Mouse (Mus musculus): ENCODE results near the gene Selplg. TPM values are rescaled to one million over a fixed set of nuclear protein-coding genes. Genes with fewer than 3 reads are reported as not detected.

Selplg gene
- total and polyA plus RNA-seq, 3 experiments = 3.4 to 14.1 (median 4.5) TPM

GRCm38 (mm10) chr5:113796401-113797148 is 35.9 kb downstream of the Selplg start:
- DNase-seq = no peak
- H3K4me3 ChIP-seq = no peak overlapping the region
- no peak for TF ChIP-seq EP300 (IDR thresholded peaks at IDR 0.05; ENCODE audit: insufficient read depth, low read depth, low read length)
- TF ChIP-seq POLR2A (IDR thresholded peaks at IDR 0.05; ENCODE audit: insufficient read depth, low read depth, low read length) = no peak
- TF ChIP-seq CTCF (IDR thresholded peaks at IDR 0.05) = no peak
- intact Hi-C loops (cut with DNase I) = no loop called here
- no peaks in the 10 kb centered on the region for H3K36me3 ChIP-seq (ENCODE audit: control insufficient read depth, insufficient read depth, low read length)
- H3K79me2 ChIP-seq (replicated peaks; ENCODE audit: control insufficient read depth, insufficient read depth, low read length) = no peaks in the 10 kb centered on the region
- H3K27me3 ChIP-seq (ENCODE audit: control insufficient read depth, insufficient read depth, low read length) = no peaks in the 10 kb centered on the region
- H3K27ac ChIP-seq = no peak overlapping the region
- H3K4me1 ChIP-seq (ENCODE audit: control insufficient read depth, insufficient read depth, low read length) = peaks cover 1% of the 10 kb centered on the region; the same call in 1 of the 2 replicates
- WGBS = 12% methylated on average over 13 of the region's 13 CpGs
- no peak overlapping the region for H3K9ac ChIP-seq (ENCODE audit: low read depth, low read length)

- Histone ChIP-seq H3K79me2 (replicated peaks; ENCODE audit: control insufficient read depth, insufficient read depth, low read length) (no peaks in the 10 kb centered on the region), H3K27ac (no peak overlapping the region), H3K4me3 (no peak overlapping the region), H3K36me3 (ENCODE audit: control insufficient read depth, insufficient read depth, low read length) (no peaks in the 10 kb centered on the region), H3K4me1 (ENCODE audit: control insufficient read depth, insufficient read depth, low read length) (peaks cover 1% of the 10 kb centered on the region; the same call in 1 of the 2 replicates), H3K27me3 (ENCODE audit: control insufficient read depth, insufficient read depth, low read length) (no peaks in the 10 kb centered on the region), H3K9ac (ENCODE audit: low read depth, low read length) (no peak overlapping the region)
- 64% methylated on average over 16 of the region's 16 CpGs for WGBS
- TF ChIP-seq POLR2A (IDR thresholded peaks at IDR 0.05; ENCODE audit: insufficient read depth, low read depth, low read length) (no peak), EP300 (IDR thresholded peaks at IDR 0.05; ENCODE audit: insufficient read depth, low read depth, low read length) (no peak), CTCF (IDR thresholded peaks at IDR 0.05) (no peak)
- DNase-seq = no peak
- intact Hi-C loops (cut with DNase I) = no loop called here
These were observed 41.0 kb downstream of the Selplg start for GRCm38 (mm10) chr5:113791197-113792095.

GRCm38 (mm10) chr5:113790453-113791196 is 41.8 kb downstream of the Selplg start:
- H3K36me3 ChIP-seq (ENCODE audit: control insufficient read depth, insufficient read depth, low read length) = no peaks in the 10 kb centered on the region
- intact Hi-C loops (cut with DNase I) = no loop called here
- no peak overlapping the region for H3K27ac ChIP-seq
- TF ChIP-seq CTCF (IDR thresholded peaks at IDR 0.05) (no peak), POLR2A (IDR thresholded peaks at IDR 0.05; ENCODE audit: insufficient read depth, low read depth, low read length) (no peak)
- H3K27me3 ChIP-seq (ENCODE audit: control insufficient read depth, insufficient read depth, low read length) = no peaks in the 10 kb centered on the region
- no peak for DNase-seq
- H3K9ac ChIP-seq (ENCODE audit: low read depth, low read length) = no peak overlapping the region
- no peaks in the 10 kb centered on the region for H3K79me2 ChIP-seq (replicated peaks; ENCODE audit: control insufficient read depth, insufficient read depth, low read length)
- no peak overlapping the region for H3K4me3 ChIP-seq
- H3K4me1 ChIP-seq (ENCODE audit: control insufficient read depth, insufficient read depth, low read length) = peaks cover 1% of the 10 kb centered on the region; the same call in 1 of the 2 replicates
- WGBS = 52% methylated on average over 11 of the region's 11 CpGs

- no peaks in the 10 kb centered on the region for H3K36me3 ChIP-seq (ENCODE audit: control insufficient read depth, insufficient read depth, low read length)
- H3K27ac ChIP-seq = no peak overlapping the region
- no peak for DNase-seq
- no peaks in the 10 kb centered on the region for H3K79me2 ChIP-seq (replicated peaks; ENCODE audit: control insufficient read depth, insufficient read depth, low read length)
- H3K9ac ChIP-seq (ENCODE audit: low read depth, low read length) = no peak overlapping the region
- 50% methylated on average over 7 of the region's 7 CpGs for WGBS
- no peaks in the 10 kb centered on the region for H3K27me3 ChIP-seq (ENCODE audit: control insufficient read depth, insufficient read depth, low read length)
- peaks cover 1% of the 10 kb centered on the region; the same call in 1 of the 2 replicates for H3K4me1 ChIP-seq (ENCODE audit: control insufficient read depth, insufficient read depth, low read length)
- H3K4me3 ChIP-seq = no peak overlapping the region
- TF ChIP-seq CTCF (IDR thresholded peaks at IDR 0.05) = no peak
- TF ChIP-seq POLR2A (IDR thresholded peaks at IDR 0.05; ENCODE audit: insufficient read depth, low read depth, low read length) = no peak
- no peak for TF ChIP-seq EP300 (IDR thresholded peaks at IDR 0.05; ENCODE audit: insufficient read depth, low read depth, low read length)
- intact Hi-C loops (cut with DNase I) = no loop called here
These were observed 43.2 kb downstream of the Selplg start for GRCm38 (mm10) chr5:113789075-113789788.

GRCm38 (mm10) chr5:113788645-113789044 is 43.8 kb downstream of the Selplg start:
- Histone ChIP-seq H3K27ac (no peak overlapping the region), H3K36me3 (ENCODE audit: control insufficient read depth, insufficient read depth, low read length) (no peaks in the 10 kb centered on the region), H3K79me2 (replicated peaks; ENCODE audit: control insufficient read depth, insufficient read depth, low read length) (no peaks in the 10 kb centered on the region), H3K4me3 (no peak overlapping the region), H3K27me3 (ENCODE audit: control insufficient read depth, insufficient read depth, low read length) (no peaks in the 10 kb centered on the region), H3K4me1 (ENCODE audit: control insufficient read depth, insufficient read depth, low read length) (peaks cover 1% of the 10 kb centered on the region; the same call in 1 of the 2 replicates), H3K9ac (ENCODE audit: low read depth, low read length) (no peak overlapping the region)
- no peak for DNase-seq
- 61% methylated on average over 6 of the region's 6 CpGs for WGBS
- intact Hi-C loops (cut with DNase I) = no loop called here
- TF ChIP-seq CTCF (IDR thresholded peaks at IDR 0.05) = no peak
- no peak for TF ChIP-seq POLR2A (IDR thresholded peaks at IDR 0.05; ENCODE audit: insufficient read depth, low read depth, low read length)
- TF ChIP-seq EP300 (IDR thresholded peaks at IDR 0.05; ENCODE audit: insufficient read depth, low read depth, low read length) = no peak

Data from heart, adult 2 months (tissue).